Mouse (Mus musculus): ENCODE results near the gene Ubald2. TPM values are rescaled to one million over a fixed set of nuclear protein-coding genes. Genes with fewer than 3 reads are reported as not detected.

Gene Ubald2
- total and polyA plus RNA-seq, 3 experiments, result 56.8 to 77.7 TPM; not detected in 1

- H3K79me2 ChIP-seq (ENCODE audit: control insufficient read depth, insufficient read depth, low read length, poor library complexity), result no peaks in the 10 kb centered on the region
- no peak overlapping the region for H3K4me3 ChIP-seq (ENCODE audit: control insufficient read depth in 1 of 2, insufficient read depth in 1 of 2, low read depth in 2 of 2, low read length in 2 of 2)
- no peak overlapping the region for H3K27ac ChIP-seq (ENCODE audit: control insufficient read depth, low read depth, low read length)
- peaks cover 0 to 8% of the 10 kb centered on the region in 2 experiments; a peak in 2 of 4 replicates for H3K36me3 ChIP-seq (ENCODE audit: control insufficient read depth in 1 of 2, insufficient read depth in 2 of 2, low read length in 2 of 2)
- DNase-seq (ENCODE audit: low read depth, low spot score), result no peak
- TF ChIP-seq UBTF (IDR thresholded peaks at IDR 0.05; ENCODE audit: borderline replicate concordance, insufficient read depth, low read depth, low read length) (no peak), POLR2AphosphoS2 (IDR thresholded peaks at IDR 0.05; ENCODE audit: low read length) (no peak), GATA1 (IDR thresholded peaks at IDR 0.05; ENCODE audit: low read depth, low read length) (no peak), MAZ (IDR thresholded peaks at IDR 0.05; ENCODE audit: low read depth, low read length) (no peak), EP300 (IDR thresholded peaks at IDR 0.05; ENCODE audit: low read depth in 1 of 2, low read length in 2 of 2) (no peak), USF2 (IDR thresholded peaks at IDR 0.05; ENCODE audit: borderline replicate concordance in 1 of 2, insufficient read depth in 1 of 2, low read depth in 1 of 2, low read length in 2 of 2) (no peak), ELF1 (IDR thresholded peaks at IDR 0.05; ENCODE audit: low read depth, low read length) (no peak), CHD1 (IDR thresholded peaks at IDR 0.05; ENCODE audit: low read depth, low read length) (no peak), MXI1 (IDR thresholded peaks at IDR 0.05; ENCODE audit: low read depth, low read length) (no peak), SMC3 (IDR thresholded peaks at IDR 0.05; ENCODE audit: low read depth, low read length) (no peak), MYB (IDR thresholded peaks at IDR 0.05; ENCODE audit: low read depth, low read length) (no peak)
- H3K9ac ChIP-seq (ENCODE audit: control insufficient read depth, low read depth, low read length, poor library complexity, severe bottlenecking), result no peak overlapping the region
- no peaks in the 10 kb centered on the region for H3K27me3 ChIP-seq (ENCODE audit: control insufficient read depth in 1 of 2, insufficient read depth in 2 of 2, low read length in 2 of 2)
- peaks cover 8 to 13% of the 10 kb centered on the region in 2 experiments for H3K4me1 ChIP-seq (ENCODE audit: control insufficient read depth in 1 of 2, insufficient read depth in 2 of 2, low read length in 2 of 2)
- no peaks in the 10 kb centered on the region for H3K9me3 ChIP-seq (replicated peaks; ENCODE audit: insufficient read depth, low read length)
Observed at GRCm38 (mm10) chr11:116394769-116395168, 39.1 kb upstream of the Ubald2 start.

- H3K79me2 ChIP-seq (ENCODE audit: control insufficient read depth, insufficient read depth, low read length, poor library complexity), result no peaks in the 10 kb centered on the region
- no peak overlapping the region for H3K9ac ChIP-seq (ENCODE audit: control insufficient read depth, low read depth, low read length, poor library complexity, severe bottlenecking)
- peaks cover 0 to 22% of the 10 kb centered on the region in 2 experiments; a peak in 2 of 4 replicates for H3K36me3 ChIP-seq (ENCODE audit: control insufficient read depth in 1 of 2, insufficient read depth in 2 of 2, low read length in 2 of 2)
- DNase-seq (ENCODE audit: low read depth, low spot score), result no peak
- H3K27me3 ChIP-seq (ENCODE audit: control insufficient read depth in 1 of 2, insufficient read depth in 2 of 2, low read length in 2 of 2), result no peaks in the 10 kb centered on the region
- no peaks in the 10 kb centered on the region for H3K9me3 ChIP-seq (replicated peaks; ENCODE audit: insufficient read depth, low read length)
- peaks cover 20 to 21% of the 10 kb centered on the region in 2 experiments for H3K4me1 ChIP-seq (ENCODE audit: control insufficient read depth in 1 of 2, insufficient read depth in 2 of 2, low read length in 2 of 2)
- no peak overlapping the region for H3K27ac ChIP-seq (ENCODE audit: control insufficient read depth, low read depth, low read length)
- H3K4me3 ChIP-seq (ENCODE audit: control insufficient read depth in 1 of 2, insufficient read depth in 1 of 2, low read depth in 2 of 2, low read length in 2 of 2), result no peak overlapping the region
- no peak for TF ChIP-seq USF1 (IDR thresholded peaks at IDR 0.05; ENCODE audit: low read depth, low read length)
- TF ChIP-seq ETS1 (IDR thresholded peaks at IDR 0.05; ENCODE audit: low read depth, low read length), result no peak
- no peak for TF ChIP-seq SIN3A (IDR thresholded peaks at IDR 0.05; ENCODE audit: low read length)
- no peak for TF ChIP-seq NELFE (IDR thresholded peaks at IDR 0.05; ENCODE audit: low read depth, low read length)
- no peak for TF ChIP-seq HCFC1 (IDR thresholded peaks at IDR 0.05; ENCODE audit: low read depth, low read length)
- no peak for TF ChIP-seq ELF1 (IDR thresholded peaks at IDR 0.05; ENCODE audit: low read depth, low read length)
- TF ChIP-seq TCF12 (IDR thresholded peaks at IDR 0.05; ENCODE audit: low read depth, low read length), result no peak
Observed at GRCm38 (mm10) chr11:116396276-116396933, 37.5 kb upstream of the Ubald2 start.
